7 mouse cellular contexts compared by ENCODE assay signal in genomic region chr17:31905201-31905790, GRCm38 (mm10). TPM values are rescaled to one million over a fixed set of nuclear protein-coding genes. Genes with fewer than 3 reads are reported as not detected.
DNase-seq lines count a peak whose midpoint lies in the region; ATAC-seq and TF ChIP-seq lines count a peak whose summit lies in the region.

No protein-coding gene starts in this region.

- peaks cover 20% of the 10 kb centered on the region; the same call in 1 of the 2 replicates for H3K4me1 ChIP-seq in kidney, adult 2 months (ENCODE audit: control insufficient read depth, insufficient read depth, low read length)
- peaks cover 21% of the 10 kb centered on the region for H3K4me1 ChIP-seq in E14TG2a.4 (replicated peaks; ENCODE audit: low read depth, low read length)
- H3K4me1 ChIP-seq in embryonic facial prominence, embryonic 14.5 days (ENCODE audit: control insufficient read depth, insufficient read depth, low read length): no peaks in the 10 kb centered on the region
- no peaks in the 10 kb centered on the region for H3K4me1 ChIP-seq in forebrain, postnatal 0 days (ENCODE audit: insufficient read depth)

- H3K36me3 ChIP-seq in kidney, adult 2 months (ENCODE audit: control insufficient read depth, insufficient read depth, low read length): no peaks in the 10 kb centered on the region
- no peaks in the 10 kb centered on the region for H3K36me3 ChIP-seq in E14TG2a.4 (ENCODE audit: insufficient read depth, low read length)
- H3K36me3 ChIP-seq in embryonic facial prominence, embryonic 14.5 days (ENCODE audit: control insufficient read depth, insufficient read depth, low read length): no peaks in the 10 kb centered on the region
- H3K36me3 ChIP-seq in forebrain, postnatal 0 days (ENCODE audit: insufficient read depth): no peaks in the 10 kb centered on the region

- H3K9ac ChIP-seq in embryonic facial prominence, embryonic 14.5 days (ENCODE audit: low read depth, low read length): no peak overlapping the region
- H3K9ac ChIP-seq in forebrain, postnatal 0 days: no peak overlapping the region

- TF ChIP-seq POLR2A in kidney, adult 2 months (IDR thresholded peaks at IDR 0.05; ENCODE audit: low read depth, low read length): no peak

- H3K4me2 ChIP-seq in embryonic facial prominence, embryonic 14.5 days (ENCODE audit: low read depth, low read length): no peak overlapping the region
- no peak overlapping the region for H3K4me2 ChIP-seq in forebrain, postnatal 0 days (ENCODE audit: low read depth)

- no peaks in the 10 kb centered on the region for H3K9me3 ChIP-seq in E14TG2a.4 (ENCODE audit: low read length)
- no peaks in the 10 kb centered on the region for H3K9me3 ChIP-seq in embryonic facial prominence, embryonic 14.5 days (ENCODE audit: control insufficient read depth, low read length)
- H3K9me3 ChIP-seq in forebrain, postnatal 0 days (ENCODE audit: low read length): no peaks in the 10 kb centered on the region

- WGBS in kidney, adult 2 months: 83% methylated on average over 9 of the region's 9 CpGs
- 71% methylated on average over 9 of the region's 9 CpGs for WGBS in embryonic facial prominence, embryonic 14.5 days
- WGBS in forebrain, postnatal 0 days: 88% methylated on average over 9 of the region's 9 CpGs

- H3K4me3 ChIP-seq in kidney, adult 2 months (ENCODE audit: insufficient read depth, low read depth, low read length): no peak overlapping the region
- peak overlapping the region; percentile 17; the same call in 1 of the 2 replicates for H3K4me3 ChIP-seq in E14TG2a.4 (replicated peaks; ENCODE audit: low read length)
- H3K4me3 ChIP-seq in embryonic facial prominence, embryonic 14.5 days (ENCODE audit: low read depth, low read length): no peak overlapping the region
- H3K4me3 ChIP-seq in forebrain, postnatal 0 days (ENCODE audit: low read depth, low read length): no peak overlapping the region

- H3K27ac ChIP-seq in kidney, adult 2 months (ENCODE audit: insufficient read depth, low read depth, low read length): peak overlapping the region; percentile 76
- peak overlapping the region; percentile 42; the same call in 1 of the 2 replicates for H3K27ac ChIP-seq in embryonic facial prominence, embryonic 14.5 days (replicated peaks; ENCODE audit: low read depth, low read length)
- H3K27ac ChIP-seq in forebrain, postnatal 0 days (ENCODE audit: low read depth, low read length): no peak overlapping the region

- no peak for DNase-seq in kidney, adult 2 months
- no peak for DNase-seq in kidney, adult 11 months
- no peak for DNase-seq in embryonic facial prominence, embryonic 14.5 days (ENCODE audit: low spot score)
- DNase-seq in embryo, embryonic 9.5 days (ENCODE audit: extremely low spot score): no peak
- DNase-seq in forebrain, postnatal 0 days: no peak

- TF ChIP-seq CTCF in kidney, adult 2 months (conservative IDR thresholded peaks at IDR 0.05; ENCODE audit: insufficient read depth, insufficient read length, low read depth, low read length): no peak
- no peak for TF ChIP-seq CTCF in E14TG2a.4 (conservative IDR thresholded peaks at IDR 0.05; ENCODE audit: low read length)
- TF ChIP-seq CTCF in forebrain, postnatal 0 days (IDR thresholded peaks at IDR 0.05; ENCODE audit: low read depth): no peak

- ATAC-seq in embryonic facial prominence, embryonic 14.5 days (ENCODE audit: low read depth): no peak
- ATAC-seq in megakaryocyte, adult 5-6 weeks (ENCODE audit: poor library complexity, severe bottlenecking): peak; percentile 25
- no peak for ATAC-seq in forebrain, postnatal 0 days

- no peaks in the 10 kb centered on the region for H3K27me3 ChIP-seq in kidney, adult 2 months (replicated peaks; ENCODE audit: control insufficient read depth, insufficient read depth, low read length)
- H3K27me3 ChIP-seq in E14TG2a.4 (ENCODE audit: insufficient read depth, low read length): no peaks in the 10 kb centered on the region; the same call in 1 of the 2 replicates
- H3K27me3 ChIP-seq in embryonic facial prominence, embryonic 14.5 days (replicated peaks; ENCODE audit: control insufficient read depth, insufficient read depth, low read length): no peaks in the 10 kb centered on the region
- H3K27me3 ChIP-seq in forebrain, postnatal 0 days (ENCODE audit: insufficient read depth, low read length): no peaks in the 10 kb centered on the region

RNA-seq across cellular contexts. Expression of gene Sik1, which starts 49.7 kb away (rescaled TPM):
- polyA plus RNA-seq in kidney, adult 2 months (2012; rRNA removed): 35.5 and 57.6 TPM in 2 replicates
- polyA plus RNA-seq in embryonic facial prominence, embryonic 14.5 days (2014; fragmentation: Nextera tagmentation; extraction: Ambion mirVana): 25.1 and 27.8 TPM in 2 replicates
- total RNA-seq in megakaryocyte, adult 5-6 weeks (2015): 29.9 and 37.6 TPM in 2 replicates
- 30.6 and 31.2 TPM in 2 replicates for total RNA-seq in megakaryocyte, adult 5-6 weeks (2017)
- total RNA-seq in forebrain, postnatal 0 days (2014; rRNA removed): 34.6 and 42.2 TPM in 2 replicates
- polyA plus RNA-seq in forebrain, postnatal 0 days (2015; fragmentation: Nextera tagmentation; extraction: Ambion mirVana): 18.6 and 19.4 TPM in 2 replicates
